In the genomic region with DNA sequence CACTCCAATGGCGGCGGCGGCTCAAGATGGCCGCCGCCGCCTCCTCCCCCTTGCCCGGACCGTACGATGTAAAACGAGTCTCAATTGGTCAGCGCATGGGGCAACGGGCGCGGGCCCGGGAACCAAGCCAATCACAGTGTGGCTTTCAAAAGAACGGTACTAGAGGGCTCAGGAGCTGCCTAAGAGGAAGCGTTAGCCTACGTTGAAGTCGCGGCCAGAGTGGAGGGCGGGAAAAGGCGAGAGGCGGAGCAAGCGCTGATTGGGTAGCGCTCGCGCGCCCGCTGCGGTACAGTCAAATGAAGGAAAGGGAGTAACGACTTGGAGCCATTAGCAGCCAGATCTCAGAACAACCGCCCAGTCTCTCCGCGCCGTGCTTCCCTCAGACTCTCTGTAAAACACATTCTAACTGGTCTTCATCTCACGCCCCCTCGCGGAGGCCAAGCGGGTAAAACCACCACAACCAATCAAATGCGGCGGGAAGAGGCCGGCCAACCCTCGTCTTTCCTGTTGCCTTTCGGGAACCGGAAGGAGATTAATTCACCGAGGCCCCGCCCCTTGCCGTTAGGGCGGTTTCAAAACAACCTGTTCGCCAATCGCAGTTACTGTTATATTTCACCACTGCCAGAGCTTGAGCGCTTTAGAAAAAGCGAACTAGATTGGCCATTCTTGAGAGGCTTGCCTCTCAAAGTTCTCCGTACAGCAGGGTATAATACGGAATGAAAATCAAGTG, we compare ENCODE assay signal across 8 mouse cellular contexts. TPM values are rescaled to one million over a fixed set of nuclear protein-coding genes. Genes with fewer than 3 reads are reported as not detected.
DNase-seq lines count a peak whose midpoint lies in the region; ATAC-seq lines count a peak whose summit lies in the region.

A gene (minus strand): TSS at position 20 of the 730 bp plus-strand sequence.

- peak; percentile 97 to 99 for DNase-seq in adrenal gland, adult 18-20 months (ENCODE audit: low spot score in 2 of 2)
- DNase-seq in embryo, embryonic 11 days = peak; percentile 99
- DNase-seq in gastrocnemius, postnatal 25 days = peak; percentile 98
- peak; percentile 100 for DNase-seq in intestine, embryonic 14.5 days (ENCODE audit: low spot score)
- peak; percentile 100 for DNase-seq in left cerebral cortex, postnatal 14 days (ENCODE audit: low spot score in 2 of 2)
- peak; percentile 98 for DNase-seq in mesoderm, embryonic 11.5 days (ENCODE audit: low read depth, low spot score)
- peak; percentile 100 for DNase-seq in right cerebral cortex, postnatal 36 days (ENCODE audit: low spot score in 2 of 2)
- DNase-seq in yolk sac, embryonic 10.5 days (ENCODE audit: low spot score) = peak; percentile 99

- H3K9me3 ChIP-seq in intestine, embryonic 14.5 days (ENCODE audit: control insufficient read depth, low read length) = no peaks in the 10 kb centered on the region

- ATAC-seq in intestine, embryonic 14.5 days (replicated peaks; ENCODE audit: low FRiP score, low TSS enrichment, low read depth) = peak; percentile 93

- no peaks in the 10 kb centered on the region for H3K27me3 ChIP-seq in intestine, embryonic 14.5 days (replicated peaks; ENCODE audit: control insufficient read depth, insufficient read depth, low read length)

- peak within 1 kb of the TSS; percentile 98 for H3K9ac ChIP-seq in intestine, embryonic 14.5 days (ENCODE audit: low read length)

- peaks cover 38% of the 10 kb centered on the region for H3K36me3 ChIP-seq in intestine, embryonic 14.5 days (ENCODE audit: control insufficient read depth, insufficient read depth, low read length)

- H3K27ac ChIP-seq in intestine, embryonic 14.5 days (ENCODE audit: low read depth) = peak within 1 kb of the TSS; percentile 96

- H3K4me1 ChIP-seq in intestine, embryonic 14.5 days (replicated peaks; ENCODE audit: control insufficient read depth, insufficient read depth, low read length) = peaks cover 18% of the 10 kb centered on the region

- intact Hi-C loops in left cerebral cortex, postnatal 14 days (cut with DNase I) = no loop called here

- WGBS in intestine, embryonic 14.5 days = under 1% methylated on average over 55 of the region's 55 CpGs

- H3K4me3 ChIP-seq in intestine, embryonic 14.5 days (ENCODE audit: low read depth, low read length) = peak within 1 kb of the TSS; percentile 97

- peak within 1 kb of the TSS; percentile 99 for H3K4me2 ChIP-seq in intestine, embryonic 14.5 days (ENCODE audit: low read length)

RNA-seq across cellular contexts. Expression of the gene that starts here (rescaled TPM):
- total RNA-seq in adrenal gland, adult 18-20 months (2021) = 10 to 100 TPM; 83.8 to 94.4 TPM
- total RNA-seq in gastrocnemius, postnatal 25 days (2021) = 10 to 100 TPM; 55.3 to 57.2 TPM
- 65.1 and 68.4 TPM in 2 replicates for polyA plus RNA-seq in intestine, embryonic 14.5 days (2014; fragmentation: Nextera tagmentation; extraction: Ambion mirVana)
- 100 to 1,000 TPM; 102 to 103 TPM for total RNA-seq in left cerebral cortex, postnatal 14 days (2021)

Comparison
In these comparisons a context has a peak if more than half of its experiments do, and no peak if none do; other contexts are left out.
1. Peak in every context shown above with its lines: DNase-seq, ATAC-seq, H3K4me3 ChIP-seq and H3K27ac ChIP-seq.